ENCODE assay signal across 8 mouse cellular contexts in the genomic region with DNA sequence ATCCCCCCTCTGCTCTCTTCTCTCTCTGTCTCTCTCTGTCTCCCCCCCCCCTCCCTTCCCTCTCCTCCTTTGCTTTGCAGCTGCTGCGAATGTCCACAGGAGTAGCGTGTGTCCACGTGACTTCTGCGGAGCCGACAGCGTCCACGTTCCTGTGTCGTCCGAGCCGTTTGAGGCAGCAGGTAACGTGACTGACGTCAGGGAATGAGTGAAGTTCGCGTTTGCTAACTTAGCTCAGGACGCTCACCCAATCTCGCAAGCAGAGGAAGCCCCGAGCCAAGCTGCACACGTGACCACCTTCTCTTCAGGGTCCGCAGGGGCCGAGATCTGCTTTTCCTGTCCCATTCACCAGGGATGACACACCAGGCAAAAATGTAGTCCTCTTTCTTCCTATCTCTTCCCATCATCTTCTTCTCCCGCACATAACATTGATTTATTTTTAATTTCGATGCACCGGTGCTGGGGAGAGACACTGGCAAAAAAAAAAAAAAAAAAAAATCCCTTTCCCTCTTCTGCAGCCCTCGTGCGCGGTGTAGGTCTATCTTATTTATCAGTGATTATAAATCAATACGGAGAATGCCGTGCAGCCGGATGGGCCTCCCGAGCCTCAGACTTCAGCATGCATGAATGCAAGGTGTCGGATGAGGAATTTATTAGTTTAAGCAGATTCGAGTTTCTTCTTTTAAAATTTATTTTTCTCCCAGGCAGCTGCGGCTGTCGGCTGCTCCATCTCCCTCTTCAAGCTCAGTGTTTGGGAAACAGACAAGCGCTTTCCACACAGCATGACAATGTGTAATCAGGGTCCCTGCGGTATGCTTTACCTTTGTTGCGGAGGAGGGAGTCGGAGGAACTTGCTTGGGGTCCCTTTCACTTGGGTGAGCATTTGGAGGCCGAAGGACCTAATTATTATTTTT.
DNase-seq lines count a peak whose midpoint lies in the region; ATAC-seq lines count a peak whose summit lies in the region.

No protein-coding gene starts in this region.

- peak; percentile 50 for ATAC-seq in forebrain, embryonic 14.5 days
- no peak for ATAC-seq in limb, embryonic 15.5 days (ENCODE audit: insufficient number of reproducible peaks, low FRiP score, low TSS enrichment, low read depth)
- no peak for ATAC-seq in activated CD4-positive, CD25-positive, alpha-beta regulatory T cell, adult 4 months

- peak overlapping the region; percentile 59 for H3K9ac ChIP-seq in forebrain, embryonic 14.5 days (ENCODE audit: low read length)
- no peak overlapping the region for H3K9ac ChIP-seq in limb, embryonic 15.5 days

- no peaks in the 10 kb centered on the region for H3K27me3 ChIP-seq in forebrain, embryonic 14.5 days (replicated peaks; ENCODE audit: control insufficient read depth, insufficient read depth, low read length)
- H3K27me3 ChIP-seq in limb, embryonic 15.5 days = peaks cover 44% of the 10 kb centered on the region

- peaks cover 12% of the 10 kb centered on the region for H3K4me1 ChIP-seq in forebrain, embryonic 14.5 days (ENCODE audit: control insufficient read depth, insufficient read depth, low read length)
- peaks cover 17% of the 10 kb centered on the region for H3K4me1 ChIP-seq in limb, embryonic 15.5 days

- no peaks in the 10 kb centered on the region for H3K9me3 ChIP-seq in forebrain, embryonic 14.5 days (replicated peaks; ENCODE audit: control insufficient read depth, low read length)
- H3K9me3 ChIP-seq in limb, embryonic 15.5 days = no peaks in the 10 kb centered on the region

- no peaks in the 10 kb centered on the region for H3K36me3 ChIP-seq in forebrain, embryonic 14.5 days (ENCODE audit: control insufficient read depth, insufficient read depth, low read length)
- H3K36me3 ChIP-seq in limb, embryonic 15.5 days = no peaks in the 10 kb centered on the region

- H3K4me3 ChIP-seq in forebrain, embryonic 14.5 days (ENCODE audit: low read depth, low read length) = peak overlapping the region; percentile 38
- peak overlapping the region; percentile 39 for H3K4me3 ChIP-seq in limb, embryonic 15.5 days

- H3K4me2 ChIP-seq in forebrain, embryonic 14.5 days (ENCODE audit: low read length) = peak overlapping the region; percentile 80
- peak overlapping the region; percentile 68 for H3K4me2 ChIP-seq in limb, embryonic 15.5 days

- DNase-seq in adrenal gland, postnatal 10 days = peak; percentile 6
- DNase-seq in adrenal gland, postnatal 14 days = no peak
- DNase-seq in lung, adult 18-20 months = peak; percentile 11 to 19
- no peak for DNase-seq in lung, postnatal 10 days
- DNase-seq in forebrain, embryonic 14.5 days (ENCODE audit: low spot score) = peak; percentile 69
- peak; percentile 39 for DNase-seq in right cerebral cortex, adult 18-20 months

- 0% methylated on average over 39 of the region's 39 CpGs for WGBS in forebrain, embryonic 14.5 days
- under 1% methylated on average over 39 of the region's 39 CpGs for WGBS in limb, embryonic 15.5 days

- peak overlapping the region; percentile 79 for H3K27ac ChIP-seq in forebrain, embryonic 14.5 days (ENCODE audit: low read depth, low read length)
- no peak overlapping the region for H3K27ac ChIP-seq in limb, embryonic 15.5 days

Comparison
In these comparisons a context has a peak if more than half of its experiments do, and no peak if none do; other contexts are left out.
1. DNase-seq: peak in adrenal gland, postnatal 10 days (single experiment), lung, adult 18-20 months (2 of 2), forebrain, embryonic 14.5 days (single experiment) and right cerebral cortex, adult 18-20 months (single experiment); none in adrenal gland, postnatal 14 days (single experiment) and lung, postnatal 10 days (single experiment).